Mouse (Mus musculus) spleen, adult 2 months (tissue): Measurements from ENCODE around the gene Stk16. TPM values are rescaled to one million over a fixed set of nuclear protein-coding genes. Genes with fewer than 3 reads are reported as not detected.
A peak's percentile ranks its signal among the peaks of the same experiment; 100 is the strongest.

Experiments used
- DNase-seq, 2 experiments: peaks; one replicate each; pipeline versions ENCODE4 v3.0.0 to v3.0.0-alpha.2; 2012 to 2021; ENCODE audit warnings: low spot score in 2 of 2, low read depth in 1 of 2
- H3K27ac ChIP-seq: fragments of 200-500 bp; 2 replicates; pipeline ENCODE4 v1.5.1; 2012; ENCODE audit warnings: low read length, inconsistent platforms; ENCODE audit not compliant: insufficient read depth
- H3K27me3 ChIP-seq: fragments of 200-500 bp; 2 replicates; pipeline ENCODE4 v1.6.1; 2012; ENCODE audit warnings: mild to moderate bottlenecking, moderate library complexity, low read length, inconsistent platforms; ENCODE audit not compliant: control insufficient read depth, insufficient read depth
- H3K36me3 ChIP-seq: fragments of 200-500 bp; 2 replicates; pipeline ENCODE4 v1.6.1; 2012; ENCODE audit warnings: mild to moderate bottlenecking, low read length, inconsistent platforms; ENCODE audit not compliant: control insufficient read depth, insufficient read depth
- H3K4me1 ChIP-seq: fragments of 200-500 bp; 2 replicates; pipeline ENCODE4 v1.6.1; 2011; ENCODE audit warnings: inconsistent platforms; ENCODE audit not compliant: control insufficient read depth, insufficient read depth, insufficient read length
- H3K4me3 ChIP-seq: fragments of 200-500 bp; 2 replicates; pipeline ENCODE4 v1.5.1; 2011; ENCODE audit warnings: mild to moderate bottlenecking, inconsistent platforms; ENCODE audit not compliant: insufficient read depth, insufficient read length; ENCODE audit errors: extremely low read depth
- CTCF ChIP-seq: fragments of 200-500 bp; IDR thresholded peaks from 2 replicates; pipeline ENCODE4 v1.5.1; 2011; ENCODE audit warnings: mild to moderate bottlenecking, inconsistent platforms; ENCODE audit not compliant: insufficient read depth, insufficient read length, insufficient replicate concordance; ENCODE audit errors: extremely low read depth
- POLR2A ChIP-seq: fragments of 200-500 bp; IDR thresholded peaks from 2 replicates; pipeline ENCODE4 v1.6.1; 2011; ENCODE audit warnings: low read depth, low read length, inconsistent platforms
- WGBS: fragments of 180-500 bp; shearing (Covaris S2); methylation state at CpG from one replicate; pipeline ENCODE4 v1.1.7; 2018; 5-methylcytosine and 5-hydroxymethylcytosine counted together
- polyA plus RNA-seq: library from polyadenylated mRNA; depleted of rRNA; stranded (reverse); fragments of >200 nt; gene quantifications from 2 replicates; pipeline ENCODE4 v1.2.3, GENCODE M21; 2012

The Stk16 gene
- polyA plus RNA-seq, 1 experiment: 131 TPM

DNA sequence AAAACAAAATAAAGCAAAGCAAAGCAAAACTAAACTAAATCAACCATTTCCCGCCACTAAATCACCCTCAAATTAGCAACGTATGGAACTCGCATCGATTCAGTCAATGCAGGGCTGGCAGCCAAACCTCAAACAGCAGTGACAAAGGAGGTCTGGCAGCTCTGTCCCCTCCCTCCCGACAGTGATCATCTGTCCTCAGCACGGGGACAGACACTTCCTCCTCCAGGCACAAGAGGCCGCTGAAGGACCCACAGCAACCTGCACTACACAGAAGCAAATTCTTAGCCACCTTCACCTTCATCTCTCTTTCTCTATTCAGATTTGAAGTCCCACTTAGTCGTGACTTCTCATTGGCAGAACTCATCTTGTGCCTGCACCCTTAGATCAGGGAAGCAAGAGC is 24.0 kb downstream of the Stk16 start:
- H3K27ac ChIP-seq: peak overlapping the region; percentile 44; the same call in 1 of the 2 replicates

DNA sequence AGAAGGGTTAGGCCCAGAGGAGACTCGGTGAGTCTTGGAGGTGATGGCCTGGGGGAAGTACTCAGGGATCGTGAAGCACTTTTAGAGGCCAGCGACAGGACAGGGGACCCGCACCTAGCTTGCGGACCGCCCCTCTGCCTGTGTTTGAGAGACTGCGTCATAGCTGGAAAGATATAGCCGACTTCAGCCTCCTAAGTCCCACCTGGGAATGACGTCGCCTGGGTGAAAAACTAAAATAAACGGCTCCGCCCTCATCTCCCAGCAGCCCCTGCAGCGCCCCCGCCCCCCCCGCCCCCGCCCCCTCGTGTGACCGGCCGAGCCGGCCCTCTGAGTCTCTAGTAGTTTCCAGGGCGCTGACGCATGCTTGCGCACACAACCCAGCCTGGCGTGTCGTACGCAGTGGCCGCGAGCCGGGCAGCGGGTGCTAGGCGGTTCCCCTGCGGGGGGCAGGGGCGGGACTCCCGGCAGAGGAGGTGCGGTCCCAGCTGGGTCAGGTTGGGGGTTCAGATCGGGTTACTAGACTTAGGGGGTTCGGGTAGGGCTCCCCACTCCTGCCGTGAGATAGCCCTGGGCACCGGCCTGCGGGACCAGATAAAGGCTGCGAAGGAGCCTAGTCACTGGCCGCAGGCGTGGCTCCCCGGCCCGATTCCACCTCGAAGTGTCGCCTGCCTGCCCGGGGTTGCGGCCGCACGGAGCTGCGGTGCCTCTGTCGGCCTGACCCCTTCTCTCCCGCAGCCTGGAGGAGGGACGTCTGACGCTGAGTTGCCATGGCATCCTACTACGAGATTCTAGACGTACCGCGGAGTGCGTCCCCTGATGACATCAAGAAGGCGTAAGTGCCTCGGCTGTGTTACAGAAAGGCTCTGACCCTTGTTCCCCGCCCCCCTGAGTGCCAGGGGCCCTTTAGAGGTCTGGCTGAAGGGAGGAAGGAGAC is 25.7 kb downstream of the Stk16 start, which contains the start of gene Dnajb2:
Gene Dnajb2 (plus strand): TSS at position 290 of the 934 bp plus-strand sequence.
- Histone ChIP-seq H3K27me3 (no peaks in the 10 kb centered on the region), H3K36me3 (peaks cover 7% of the 10 kb centered on the region), H3K27ac (peak within 1 kb of the TSS; percentile 91), H3K4me1 (peaks cover 13% of the 10 kb centered on the region), H3K4me3 (peak within 1 kb of the TSS; percentile 76)
- under 1% methylated on average over 63 of the region's 64 CpGs for WGBS
- peak; percentile 85 to 86 for DNase-seq
- TF ChIP-seq CTCF (no peak), POLR2A (peak; percentile 39)

More for the DNA sequence above, 24.0 kb downstream of the Stk16 start:
- Histone ChIP-seq H3K36me3 (no peaks in the 10 kb centered on the region), H3K4me1 (peaks cover 13% of the 10 kb centered on the region), H3K27me3 (no peaks in the 10 kb centered on the region), H3K4me3 (no peak overlapping the region)
- peak; percentile 65 to 81 for DNase-seq
- under 1% methylated on average over 8 of the region's 8 CpGs for WGBS
- peak; percentile 71; the same call in 1 of the 2 replicates for TF ChIP-seq CTCF
- TF ChIP-seq POLR2A: no peak

DNA sequence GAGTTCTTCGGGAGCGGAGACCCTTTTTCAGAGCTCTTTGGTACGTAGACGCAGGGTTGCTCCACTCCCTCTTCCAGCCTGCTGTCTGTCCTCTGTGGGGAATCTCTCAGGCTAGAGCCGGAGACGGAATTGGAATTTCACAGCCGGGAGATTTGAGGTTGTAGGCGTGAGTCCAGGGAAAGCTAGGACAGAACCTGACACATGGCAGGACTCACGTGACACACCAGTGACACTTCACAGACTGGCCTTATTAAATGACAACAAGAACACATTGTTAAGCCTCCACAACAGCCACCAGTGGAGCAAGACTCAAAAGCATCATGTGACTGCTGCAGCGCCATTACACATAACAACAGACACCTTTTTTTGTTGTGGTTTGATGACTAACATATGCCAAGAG is 29.0 kb downstream of the Stk16 start:
- no peak overlapping the region for H3K4me3 ChIP-seq
- 94% methylated on average over 10 of the region's 10 CpGs for WGBS

DNA sequence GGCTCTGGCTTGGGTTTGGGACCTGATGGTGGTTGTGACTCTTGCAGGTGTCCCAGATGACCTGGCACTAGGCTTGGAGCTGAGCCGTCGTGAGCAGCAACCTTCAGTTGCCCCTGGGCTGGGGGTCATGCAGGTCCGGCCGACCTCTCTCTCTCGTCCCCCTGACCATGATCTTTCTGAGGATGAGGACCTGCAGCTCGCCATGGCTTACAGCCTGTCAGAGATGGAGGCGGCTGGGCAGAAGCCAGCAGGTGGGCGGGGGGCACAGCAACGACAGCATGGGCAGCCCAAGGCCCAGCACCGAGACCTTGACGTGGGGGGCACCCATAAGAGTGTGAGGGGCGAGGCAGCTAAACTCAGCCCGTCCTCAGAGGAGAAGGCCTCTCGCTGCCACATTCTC is 32.8 kb downstream of the Stk16 start:
- Histone ChIP-seq H3K4me3 (no peak overlapping the region), H3K27me3 (no peaks in the 10 kb centered on the region), H3K4me1 (peaks cover 3% of the 10 kb centered on the region; the same call in 1 of the 2 replicates), H3K36me3 (peaks cover 11% of the 10 kb centered on the region), H3K27ac (no peak overlapping the region)
- TF ChIP-seq POLR2A: no peak
- TF ChIP-seq CTCF: no peak
- WGBS: 95% methylated on average over 14 of the region's 14 CpGs
- DNase-seq: no peak

More for the DNA sequence above, 29.0 kb downstream of the Stk16 start:
- TF ChIP-seq POLR2A: no peak
- Histone ChIP-seq H3K36me3 (peaks cover 11% of the 10 kb centered on the region), H3K27me3 (no peaks in the 10 kb centered on the region), H3K27ac (no peak overlapping the region), H3K4me1 (peaks cover 13% of the 10 kb centered on the region)
- DNase-seq: no peak

- no peak overlapping the region for H3K27ac ChIP-seq
- no peak for DNase-seq
- 96% methylated on average over 12 of the region's 12 CpGs for WGBS
- no peaks in the 10 kb centered on the region for H3K27me3 ChIP-seq
- H3K36me3 ChIP-seq: peaks cover 11% of the 10 kb centered on the region
- peaks cover 5% of the 10 kb centered on the region; the same call in 1 of the 2 replicates for H3K4me1 ChIP-seq
- TF ChIP-seq POLR2A (no peak), CTCF (no peak)
- H3K4me3 ChIP-seq: no peak overlapping the region
Measured at GRCm38 (mm10) chr1:75244175-75244826, 33.7 kb downstream of the Stk16 start.

DNA sequence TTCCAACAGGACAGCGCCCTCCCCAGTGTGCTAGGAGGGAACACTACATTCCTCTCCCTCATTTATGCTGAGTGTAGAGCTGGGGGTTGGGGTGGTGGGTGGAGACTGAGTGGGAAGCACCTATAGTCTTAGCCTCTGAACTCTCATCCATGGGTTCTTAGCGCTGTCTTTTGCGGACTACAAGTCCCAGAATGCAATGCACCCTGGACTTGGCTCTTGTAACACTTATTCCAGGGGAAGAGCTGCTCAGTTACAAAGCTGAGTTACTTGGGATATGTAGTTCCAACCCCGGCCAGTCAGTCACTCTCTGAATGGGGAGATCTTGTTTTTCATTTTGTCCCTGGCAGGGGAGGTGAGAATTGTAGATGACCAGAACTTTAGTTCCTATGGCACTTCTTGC is 34.2 kb downstream of the Stk16 start:
- 65% methylated on average over 4 of the region's 4 CpGs for WGBS
- no peak overlapping the region for H3K4me3 ChIP-seq
- H3K4me1 ChIP-seq: peaks cover 5% of the 10 kb centered on the region; the same call in 1 of the 2 replicates
- DNase-seq: no peak
- H3K27me3 ChIP-seq: no peaks in the 10 kb centered on the region
- H3K36me3 ChIP-seq: peaks cover 10% of the 10 kb centered on the region
- no peak overlapping the region for H3K27ac ChIP-seq
- TF ChIP-seq CTCF: no peak
- no peak for TF ChIP-seq POLR2A
